Mouse (Mus musculus): Measurements from ENCODE around the gene Plekha1. TPM values are rescaled to one million over a fixed set of nuclear protein-coding genes. Genes with fewer than 3 reads are reported as not detected.

Plekha1 gene
- polyA plus RNA-seq, 1 experiment from 2014 or later = 31.3 TPM

DNA sequence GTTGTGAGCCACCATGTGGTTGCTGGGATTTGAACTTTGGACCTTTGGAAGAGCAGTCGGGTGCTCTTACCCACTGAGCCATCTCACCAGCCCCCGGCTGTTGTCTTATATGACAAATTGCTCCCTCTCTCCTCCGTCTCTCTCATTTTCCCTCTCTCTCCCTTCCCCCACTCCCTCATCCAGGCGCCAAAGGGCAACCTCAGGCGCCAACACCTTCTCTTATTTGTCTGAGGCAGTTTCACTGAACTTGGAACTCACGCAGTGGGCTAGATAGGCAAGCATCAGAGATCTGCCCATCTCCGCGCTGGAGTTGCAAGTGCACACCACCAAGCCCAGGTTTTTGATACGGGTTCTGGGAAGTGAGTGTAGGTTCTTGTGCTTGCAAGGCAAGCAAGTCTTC lies 29.5 kb upstream of the Plekha1 start:
- H3K4me1 ChIP-seq = peaks cover 28% of the 10 kb centered on the region
- H3K27me3 ChIP-seq (ENCODE audit: low read depth, poor library complexity, severe bottlenecking) = peaks cover 24% of the 10 kb centered on the region
- WGBS = 77% methylated on average over 9 of the region's 9 CpGs

DNA sequence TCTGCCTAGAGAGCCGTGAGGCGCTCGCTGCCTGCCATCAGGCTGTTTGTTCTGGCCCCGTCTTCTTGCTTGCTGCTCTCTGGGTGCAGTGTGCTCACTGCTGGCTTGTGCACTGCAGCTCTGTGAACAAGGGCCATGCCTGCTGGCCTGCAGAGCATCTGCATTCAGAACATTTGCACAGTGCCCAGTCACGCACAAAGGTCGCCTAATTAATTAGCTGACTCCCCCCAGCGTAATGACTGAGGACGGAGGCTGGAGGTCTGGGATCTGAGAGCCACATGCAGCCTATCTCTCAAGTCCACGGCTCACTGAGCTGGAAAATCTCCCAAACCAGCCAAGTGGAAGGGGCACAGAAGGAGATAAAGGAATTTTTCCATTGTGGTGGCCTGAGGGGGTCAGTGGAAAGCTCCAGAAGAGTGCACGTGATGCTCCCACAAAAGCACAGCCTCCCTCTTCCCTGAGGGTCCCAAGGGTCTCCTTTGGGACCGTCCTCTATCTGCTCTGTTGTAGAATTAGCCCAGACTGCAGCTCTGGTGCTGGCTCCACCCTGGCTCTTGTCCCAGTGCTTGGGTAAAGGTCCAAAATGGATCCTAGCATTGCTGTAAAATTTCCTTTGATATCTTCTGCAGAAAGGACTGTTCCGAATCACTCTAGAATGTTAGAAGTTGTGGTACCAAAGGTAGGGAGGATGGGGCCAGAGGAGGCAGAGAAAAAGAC lies 27.5 kb upstream of the Plekha1 start:
- no peak for DNase-seq (ENCODE audit: low spot score)
- Histone ChIP-seq H3K27ac (no peak overlapping the region; the same call in 1 of the 2 replicates), H3K4me3 (no peak overlapping the region), H3K9me3 (replicated peaks) (no peaks in the 10 kb centered on the region), H3K36me3 (no peaks in the 10 kb centered on the region), H3K27me3 (ENCODE audit: low read depth, poor library complexity, severe bottlenecking) (peaks cover 23% of the 10 kb centered on the region), H3K4me1 (peaks cover 28% of the 10 kb centered on the region)
- WGBS = 57% methylated on average over 12 of the region's 12 CpGs

More for the DNA sequence above, 29.5 kb upstream of the Plekha1 start:
- DNase-seq (ENCODE audit: low spot score) = no peak
- H3K9me3 ChIP-seq (replicated peaks) = no peaks in the 10 kb centered on the region
- H3K4me3 ChIP-seq = no peak overlapping the region
- no peaks in the 10 kb centered on the region for H3K36me3 ChIP-seq
- no peak overlapping the region for H3K27ac ChIP-seq

DNA sequence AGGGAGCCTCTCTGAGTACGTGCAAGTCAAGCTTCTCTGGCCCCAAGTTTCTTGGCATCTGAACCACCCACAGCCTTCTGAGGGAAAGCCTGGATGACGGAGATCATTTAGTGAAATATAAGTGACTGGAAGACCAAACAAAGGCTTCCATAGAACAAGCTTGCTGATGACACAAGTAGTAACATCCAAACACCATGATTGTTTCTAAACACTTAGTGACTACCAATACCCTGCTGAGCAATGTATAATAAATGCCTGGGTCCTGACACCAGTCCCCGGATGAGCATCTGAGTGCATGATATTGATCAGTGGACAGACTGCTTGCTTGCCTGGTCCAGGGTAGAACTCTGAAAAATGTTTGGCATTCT lies 26.9 kb upstream of the Plekha1 start:
- H3K36me3 ChIP-seq = no peaks in the 10 kb centered on the region
- peaks cover 18% of the 10 kb centered on the region for H3K27me3 ChIP-seq (ENCODE audit: low read depth, poor library complexity, severe bottlenecking)
- whole genome bisulfite sequencing = 93% methylated on average over 3 of the region's 3 CpGs
- DNase-seq (ENCODE audit: low spot score) = no peak
- no peaks in the 10 kb centered on the region for H3K9me3 ChIP-seq (replicated peaks)
- no peak overlapping the region for H3K4me3 ChIP-seq
- H3K4me1 ChIP-seq = peaks cover 28% of the 10 kb centered on the region
- no peak overlapping the region for H3K27ac ChIP-seq

DNA sequence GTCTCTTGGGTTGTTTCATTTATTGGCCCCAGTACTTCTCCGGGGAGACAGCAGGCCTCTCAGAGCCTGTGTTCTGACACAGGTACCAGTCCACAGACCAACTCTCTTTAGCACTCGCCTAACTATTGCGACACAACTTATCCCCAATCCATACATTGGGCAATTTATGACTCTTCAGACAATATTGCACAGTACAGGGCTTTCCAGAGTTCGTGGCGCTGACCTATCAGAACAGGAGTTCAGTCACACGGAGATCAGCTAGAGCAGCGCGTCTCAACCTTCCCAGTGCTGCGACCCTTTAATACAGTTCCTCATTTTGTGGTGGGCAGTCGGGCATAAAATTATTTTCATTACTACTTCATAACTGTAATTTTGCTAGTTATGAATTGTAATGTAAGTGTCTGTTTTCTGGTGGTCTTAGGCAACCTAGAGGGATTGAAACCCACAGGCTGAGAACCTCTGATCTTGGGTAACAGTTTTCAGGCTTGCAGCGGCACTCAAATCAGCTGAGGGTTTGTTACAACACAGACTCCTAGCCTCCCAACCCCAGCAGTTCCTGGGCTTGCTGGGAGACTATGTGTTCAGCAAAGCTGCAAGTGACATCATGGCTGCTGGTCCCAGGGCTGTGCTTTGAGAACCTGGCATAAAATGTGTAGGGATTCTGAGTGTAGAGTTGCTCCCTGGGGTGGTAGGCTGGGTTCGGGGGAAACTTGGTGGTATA lies 26.0 kb upstream of the Plekha1 start:
- no peak overlapping the region for H3K27ac ChIP-seq
- H3K4me1 ChIP-seq = peaks cover 28% of the 10 kb centered on the region
- peaks cover 9% of the 10 kb centered on the region; the same call in 1 of the 2 replicates for H3K27me3 ChIP-seq (ENCODE audit: low read depth, poor library complexity, severe bottlenecking)
- H3K9me3 ChIP-seq (replicated peaks) = no peaks in the 10 kb centered on the region
- no peak for DNase-seq (ENCODE audit: low spot score)
- no peaks in the 10 kb centered on the region for H3K36me3 ChIP-seq
- no peak overlapping the region for H3K4me3 ChIP-seq
- 93% methylated on average over 12 of the region's 12 CpGs for WGBS

DNA sequence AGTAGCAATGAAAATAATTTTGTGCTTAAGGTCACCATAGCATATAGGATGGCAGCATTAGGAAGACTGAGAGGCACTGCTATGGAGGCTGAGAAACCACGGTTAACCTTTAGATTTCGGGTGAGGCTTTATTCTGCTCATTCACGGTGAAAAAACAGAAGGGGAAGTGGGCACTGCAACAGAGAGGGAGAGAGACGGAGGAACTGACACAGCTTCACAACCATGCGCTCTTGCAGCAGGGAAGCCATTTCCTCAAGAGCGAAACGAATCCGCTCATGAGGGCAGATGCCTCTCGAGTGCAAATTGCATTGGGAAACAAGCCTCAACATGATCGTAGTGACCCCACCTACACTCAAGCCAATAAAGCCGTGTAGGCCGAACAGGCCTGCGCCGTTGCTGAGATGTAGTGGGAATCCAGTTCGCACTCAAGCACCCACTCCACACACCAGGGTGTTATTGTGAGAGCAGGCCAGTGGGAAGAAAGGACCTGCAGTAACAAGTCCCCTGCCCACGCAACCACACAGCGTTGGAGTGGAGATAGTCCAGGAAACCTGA lies 18.3 kb upstream of the Plekha1 start:
- Histone ChIP-seq H3K9me3 (replicated peaks) (no peaks in the 10 kb centered on the region), H3K4me1 (no peaks in the 10 kb centered on the region), H3K36me3 (no peaks in the 10 kb centered on the region), H3K4me3 (no peak overlapping the region), H3K27me3 (ENCODE audit: low read depth, poor library complexity, severe bottlenecking) (no peaks in the 10 kb centered on the region), H3K27ac (no peak overlapping the region)
- 86% methylated on average over 17 of the region's 17 CpGs for WGBS
- no peak for DNase-seq (ENCODE audit: low spot score)

DNA sequence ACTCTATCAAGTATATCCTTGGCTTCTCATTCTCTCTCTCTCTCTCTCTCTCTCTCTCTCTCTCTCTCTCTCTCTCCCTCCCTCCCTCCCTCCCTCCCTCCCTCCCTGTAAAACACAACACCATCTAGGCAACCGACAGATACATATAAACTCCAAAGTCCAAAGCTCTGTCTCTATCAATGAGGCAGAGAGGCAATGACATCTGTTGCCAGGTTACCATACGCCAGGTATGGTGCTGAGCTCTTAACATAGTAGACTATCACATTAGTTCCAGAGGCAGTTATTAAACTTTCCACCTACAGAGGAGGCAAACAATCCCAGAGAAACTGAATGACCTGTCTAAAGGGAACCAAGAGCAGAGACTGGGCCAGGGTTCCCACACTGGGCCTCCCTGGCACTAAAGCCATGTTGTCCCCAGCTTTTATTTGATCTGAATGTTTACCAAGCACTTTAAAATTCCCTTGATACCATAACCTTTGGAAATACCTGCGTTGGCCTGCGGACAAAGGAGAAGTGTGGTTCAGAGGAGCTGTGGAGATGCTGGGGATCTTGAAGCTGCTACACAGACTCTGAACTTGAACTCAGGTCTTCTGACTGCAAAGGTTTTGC lies 10.8 kb upstream of the Plekha1 start:
- H3K4me3 ChIP-seq = no peak overlapping the region
- no peaks in the 10 kb centered on the region for H3K4me1 ChIP-seq
- WGBS = 87% methylated on average over 4 of the region's 4 CpGs
- no peak for DNase-seq (ENCODE audit: low spot score)
- H3K36me3 ChIP-seq = no peaks in the 10 kb centered on the region
- H3K27me3 ChIP-seq (ENCODE audit: low read depth, poor library complexity, severe bottlenecking) = no peaks in the 10 kb centered on the region
- no peaks in the 10 kb centered on the region for H3K9me3 ChIP-seq (replicated peaks)
- no peak overlapping the region for H3K27ac ChIP-seq

DNA sequence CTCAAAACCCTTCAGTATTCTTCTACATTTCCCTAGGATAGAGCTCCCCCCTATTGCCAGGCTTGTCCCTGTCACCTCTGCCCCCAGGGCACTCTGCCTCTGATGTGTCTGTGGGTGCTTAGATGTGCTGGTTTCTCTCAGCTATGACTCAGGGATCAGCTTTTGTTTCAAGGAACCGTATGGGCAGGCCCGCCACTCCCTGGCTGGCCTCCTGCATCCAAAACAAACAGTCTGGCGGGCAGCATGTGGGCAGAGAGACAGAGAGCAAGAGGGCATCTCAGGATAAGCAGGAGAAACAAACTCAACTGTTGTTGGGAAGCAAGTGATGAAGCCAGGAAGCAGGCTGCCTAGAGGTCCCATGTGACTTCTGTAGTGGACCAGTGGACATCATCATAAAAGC lies 9.9 kb upstream of the Plekha1 start:
- no peak for DNase-seq (ENCODE audit: low spot score)
- H3K9me3 ChIP-seq (replicated peaks) = no peaks in the 10 kb centered on the region
- H3K4me1 ChIP-seq = peaks cover 3% of the 10 kb centered on the region; the same call in 1 of the 2 replicates
- no peak overlapping the region for H3K4me3 ChIP-seq
- H3K36me3 ChIP-seq = no peaks in the 10 kb centered on the region
- WGBS = 44% methylated on average over 3 of the region's 3 CpGs
- no peaks in the 10 kb centered on the region for H3K27me3 ChIP-seq (ENCODE audit: low read depth, poor library complexity, severe bottlenecking)
- no peak overlapping the region for H3K27ac ChIP-seq

DNA sequence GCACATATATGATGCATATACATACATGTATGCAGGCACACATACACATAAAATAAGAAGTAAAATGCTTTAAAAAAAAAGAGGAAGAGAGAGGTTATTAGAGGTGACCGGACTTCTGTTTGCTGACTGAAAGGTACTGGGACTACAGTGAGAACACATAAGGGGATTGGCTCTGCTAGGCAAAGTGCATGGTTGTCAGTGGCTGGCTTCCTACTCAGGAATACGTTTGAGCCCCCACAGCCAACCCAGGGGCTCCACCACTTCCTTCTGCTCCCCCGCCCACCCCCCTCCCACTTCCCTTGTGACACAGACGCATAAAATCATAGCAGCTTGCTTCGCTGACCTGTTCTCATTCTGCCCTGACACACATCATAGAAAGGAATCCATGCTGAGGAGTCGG lies 7.6 kb upstream of the Plekha1 start:
- no peaks in the 10 kb centered on the region for H3K9me3 ChIP-seq (replicated peaks)
- no peaks in the 10 kb centered on the region for H3K27me3 ChIP-seq (ENCODE audit: low read depth, poor library complexity, severe bottlenecking)
- no peaks in the 10 kb centered on the region for H3K36me3 ChIP-seq
- no peak overlapping the region for H3K4me3 ChIP-seq
- peaks cover 17% of the 10 kb centered on the region; the same call in 1 of the 2 replicates for H3K4me1 ChIP-seq
- H3K27ac ChIP-seq = no peak overlapping the region
- DNase-seq (ENCODE audit: low spot score) = no peak
- WGBS = 82% methylated on average over 6 of the region's 6 CpGs

DNA sequence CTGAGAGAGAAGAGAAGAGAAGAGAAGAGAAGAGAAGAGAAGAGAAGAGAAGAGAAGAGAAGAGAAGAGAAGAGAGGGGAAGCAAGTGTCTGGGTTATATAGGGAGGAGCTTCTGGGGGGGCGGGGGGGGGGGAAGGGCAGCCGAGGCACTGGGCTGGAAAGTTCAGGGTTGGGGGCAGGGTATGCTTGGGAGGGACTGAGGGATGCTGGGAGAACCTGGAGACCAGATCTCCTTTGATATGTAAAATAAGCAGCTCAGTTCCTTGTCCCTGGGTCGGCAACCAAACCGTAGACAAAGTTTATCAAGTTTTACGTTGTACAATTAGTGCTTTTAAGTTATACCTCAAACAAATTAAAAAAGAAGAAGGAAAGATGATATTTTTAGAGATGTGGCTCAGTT lies 5.6 kb upstream of the Plekha1 start:
- 33% methylated on average over 4 of the region's 5 CpGs for WGBS
- H3K27ac ChIP-seq = no peak overlapping the region
- H3K9me3 ChIP-seq (replicated peaks) = no peaks in the 10 kb centered on the region
- H3K27me3 ChIP-seq (ENCODE audit: low read depth, poor library complexity, severe bottlenecking) = peaks cover 4% of the 10 kb centered on the region; the same call in 1 of the 2 replicates
- no peak for DNase-seq (ENCODE audit: low spot score)
- peaks cover 17% of the 10 kb centered on the region; the same call in 1 of the 2 replicates for H3K4me1 ChIP-seq
- no peak overlapping the region for H3K4me3 ChIP-seq
- no peaks in the 10 kb centered on the region for H3K36me3 ChIP-seq

DNA sequence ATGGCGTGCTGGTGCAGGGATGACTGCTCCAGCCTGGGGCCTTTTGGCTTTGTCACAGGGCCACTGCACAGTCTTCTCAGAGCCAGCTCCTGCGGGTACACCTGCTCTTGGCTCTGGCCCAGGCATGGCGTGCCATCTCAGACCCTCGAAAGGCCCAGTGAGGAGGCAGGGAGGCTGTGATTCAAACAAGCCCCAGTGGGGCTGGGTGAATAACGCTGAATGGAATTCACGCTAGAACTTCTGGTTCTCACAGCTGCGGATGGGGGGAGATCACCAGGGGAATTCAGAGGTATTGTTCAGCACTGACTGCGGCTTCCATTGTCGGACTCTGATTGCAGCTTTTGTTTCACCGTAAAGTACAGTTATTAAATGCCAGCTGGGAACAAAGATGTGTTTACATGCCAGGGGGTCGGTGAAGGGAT lies 4.8 kb upstream of the Plekha1 start:
- peaks cover 4% of the 10 kb centered on the region; the same call in 1 of the 2 replicates for H3K27me3 ChIP-seq (ENCODE audit: low read depth, poor library complexity, severe bottlenecking)
- H3K9me3 ChIP-seq (replicated peaks) = no peaks in the 10 kb centered on the region
- WGBS = 69% methylated on average over 11 of the region's 11 CpGs
- peak overlapping the region; percentile 12; the same call in 1 of the 2 replicates for H3K27ac ChIP-seq
- no peaks in the 10 kb centered on the region for H3K36me3 ChIP-seq
- H3K4me1 ChIP-seq = peaks cover 17% of the 10 kb centered on the region; the same call in 1 of the 2 replicates
- no peak for DNase-seq (ENCODE audit: low spot score)
- no peak overlapping the region for H3K4me3 ChIP-seq

DNA sequence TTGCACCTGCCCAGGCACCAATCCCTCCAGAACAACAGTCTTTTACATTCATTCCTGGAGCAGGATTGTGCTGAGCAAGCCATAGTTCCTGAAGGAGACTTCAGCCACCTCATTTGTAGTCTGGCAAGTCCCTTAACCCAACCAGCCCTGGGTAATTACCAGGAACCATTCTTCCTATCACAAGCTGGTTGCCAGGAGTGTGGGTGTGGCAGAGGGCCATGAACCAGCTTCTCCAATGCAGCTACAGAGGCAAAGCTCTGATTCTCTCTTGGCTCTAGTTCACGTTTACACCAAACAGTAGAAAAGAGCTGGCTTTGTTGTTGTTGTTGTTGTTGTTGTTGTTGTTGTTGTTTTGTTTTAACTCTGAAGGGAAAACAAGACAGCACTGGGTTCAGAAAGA lies 3.1 kb upstream of the Plekha1 start:
- Histone ChIP-seq H3K36me3 (no peaks in the 10 kb centered on the region), H3K4me1 (peaks cover 26% of the 10 kb centered on the region; the same call in 1 of the 2 replicates), H3K9me3 (replicated peaks) (no peaks in the 10 kb centered on the region), H3K27me3 (ENCODE audit: low read depth, poor library complexity, severe bottlenecking) (peaks cover 4% of the 10 kb centered on the region; the same call in 1 of the 2 replicates), H3K4me3 (no peak overlapping the region), H3K27ac (no peak overlapping the region)
- WGBS = 39% methylated on average over 1 of the region's 1 CpGs
- no peak for DNase-seq (ENCODE audit: low spot score)

DNA sequence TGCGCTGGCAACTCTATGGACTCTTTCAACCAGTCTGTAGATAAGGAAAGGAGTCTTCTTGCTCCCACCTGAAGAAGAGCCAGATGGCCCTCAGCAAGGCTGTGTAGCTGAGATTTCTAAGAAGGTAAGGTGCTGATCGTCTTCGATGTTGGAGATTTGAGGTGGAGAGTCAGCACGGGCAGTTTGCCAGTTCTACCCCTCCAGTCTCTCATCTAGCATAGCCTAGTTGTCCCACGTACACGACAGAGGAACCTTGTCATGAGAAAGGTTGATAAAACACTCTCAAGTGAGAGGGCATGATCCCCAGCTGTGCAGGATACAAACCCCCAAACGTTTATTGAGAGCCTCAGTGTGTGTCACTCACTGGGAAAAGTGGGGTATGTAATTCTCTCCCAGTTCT lies 845 bp upstream of the Plekha1 start:
- DNase-seq (ENCODE audit: low spot score) = no peak
- Histone ChIP-seq H3K27ac (no peak overlapping the region), H3K4me3 (no peak overlapping the region), H3K4me1 (peaks cover 26% of the 10 kb centered on the region; the same call in 1 of the 2 replicates), H3K27me3 (ENCODE audit: low read depth, poor library complexity, severe bottlenecking) (peaks cover 4% of the 10 kb centered on the region; the same call in 1 of the 2 replicates), H3K9me3 (replicated peaks) (no peaks in the 10 kb centered on the region), H3K36me3 (no peaks in the 10 kb centered on the region)
- 83% methylated on average over 7 of the region's 7 CpGs for WGBS

Measured in limb, embryonic 10.5 days (tissue).